Mouse (Mus musculus) heart, adult 2 months (tissue): ENCODE results near the gene Coq9.

Source experiments
- CTCF ChIP-seq: fragments of 200-600 bp; IDR thresholded peaks from 2 replicates; pipeline ENCODE4 v1.8.1; 2022; ENCODE audit warnings: antibody characterized with exemption, mild to moderate bottlenecking, moderate library complexity
- POLR2A ChIP-seq: fragments of 200-500 bp; IDR thresholded peaks from 2 replicates; pipeline ENCODE4 v1.6.1; 2011; ENCODE audit warnings: mild to moderate bottlenecking, low read depth, low read length, control low read depth; ENCODE audit not compliant: insufficient read depth

- TF ChIP-seq POLR2A, result no peak
- TF ChIP-seq CTCF, result no peak
These were observed 48.7 kb upstream of the Coq9 start for GRCm38 (mm10) chr8:94789256-94789955.
